Mouse (Mus musculus) inflammation-experienced regulatory T-cells, adult 16 weeks (primary cell): ENCODE results near the gene Gsdma. TPM values are rescaled to one million over a fixed set of nuclear protein-coding genes. Genes with fewer than 3 reads are reported as not detected.

ENCODE experiments used
- polyA plus RNA-seq: library from polyadenylated mRNA; unstranded; fragments of 100-300 nt; shearing (Covaris generic); gene quantifications from one replicate; pipeline ENCODE4 v1.2.1, GENCODE M21; 2017

Gsdma gene
- polyA plus RNA-seq, result not detected

GRCm38 (mm10) chr11:98664091-98664490 is at the start of gene Gsdma:
TSS of gene Gsdma (plus strand) at chr11:98664351.

GRCm38 (mm10) chr11:98625611-98626410 is 38.3 kb upstream of the Gsdma start, which contains the start of the genes Gm12355 and Gsdma3:
TSS of gene Gm12355 (minus strand) at chr11:98625661.
TSS of gene Gsdma3 (plus strand) at chr11:98626360.

GRCm38 (mm10) chr11:98646459-98646858 is 17.7 kb upstream of the Gsdma start, which contains the start of gene Gsdma2:
TSS of gene Gsdma2 (plus strand) at chr11:98646759.

GRCm38 (mm10) chr11:98681786-98682745 is 17.9 kb downstream of the Gsdma start, which contains the start of gene Psmd3:
TSS of gene Psmd3 (plus strand) at chr11:98682554.

GRCm38 (mm10) chr11:98701213-98701670 is 37.1 kb downstream of the Gsdma start, which contains the start of gene Csf3:
TSS of gene Csf3 (plus strand) at chr11:98701263.

Other genes with a start within 250 kb of the Gsdma start
- 179 TPM for gene Mien1, start 225.4 kb upstream of the Gsdma start, polyA plus RNA-seq
- gene Grb7, start 218.0 kb upstream of the Gsdma start, polyA plus RNA-seq, result 7.2 TPM
- 76.7 TPM for gene Ikzf3, start 118.3 kb upstream of the Gsdma start, polyA plus RNA-seq
- 4.4 TPM for gene Zpbp2, start 113.3 kb upstream of the Gsdma start, polyA plus RNA-seq
- gene Ormdl3, start 77.0 kb upstream of the Gsdma start, polyA plus RNA-seq, result 96.0 TPM
- gene Lrrc3c, start 66.1 kb upstream of the Gsdma start, polyA plus RNA-seq, result not detected
- gene Gm12355, start 38.7 kb upstream of the Gsdma start, polyA plus RNA-seq, result 4.4 TPM
- gene Gsdma3, start 38.0 kb upstream of the Gsdma start, polyA plus RNA-seq, result not detected
- not detected for gene Gsdma2, start 17.6 kb upstream of the Gsdma start, polyA plus RNA-seq
- 115 TPM for gene Psmd3, start 18.2 kb downstream of the Gsdma start, polyA plus RNA-seq
- gene Csf3, start 36.9 kb downstream of the Gsdma start, polyA plus RNA-seq, result not detected
- 70.6 TPM for gene Med24, start 65.1 kb downstream of the Gsdma start, polyA plus RNA-seq
- 6.0 TPM for gene Thra, start 76.3 kb downstream of the Gsdma start, polyA plus RNA-seq
- gene Nr1d1, start 111.0 kb downstream of the Gsdma start, polyA plus RNA-seq, result 10.0 TPM
- gene Msl1, start 131.2 kb downstream of the Gsdma start, polyA plus RNA-seq, result 14.0 TPM
- 15.3 TPM for gene Casc3, start 140.6 kb downstream of the Gsdma start, polyA plus RNA-seq
- gene Rapgefl1, start 172.4 kb downstream of the Gsdma start, polyA plus RNA-seq, result 0.18 TPM
- gene Wipf2, start 199.3 kb downstream of the Gsdma start, polyA plus RNA-seq, result 4.1 TPM
- gene Cdc6, start 243.4 kb downstream of the Gsdma start, polyA plus RNA-seq, result 6.9 TPM